Mouse (Mus musculus) ES-Bruce4 (cell line): ENCODE results near the gene Wdr93.

Experiments used
- CTCF ChIP-seq: IDR thresholded peaks from one replicate; pipeline ENCODE4 v1.8.1; 2011; ENCODE audit warnings: low read depth, low read length
- POLR2A ChIP-seq: IDR thresholded peaks from one replicate; pipeline ENCODE4 v1.8.1; 2011; ENCODE audit warnings: low read length; ENCODE audit not compliant: insufficient read depth

DNA sequence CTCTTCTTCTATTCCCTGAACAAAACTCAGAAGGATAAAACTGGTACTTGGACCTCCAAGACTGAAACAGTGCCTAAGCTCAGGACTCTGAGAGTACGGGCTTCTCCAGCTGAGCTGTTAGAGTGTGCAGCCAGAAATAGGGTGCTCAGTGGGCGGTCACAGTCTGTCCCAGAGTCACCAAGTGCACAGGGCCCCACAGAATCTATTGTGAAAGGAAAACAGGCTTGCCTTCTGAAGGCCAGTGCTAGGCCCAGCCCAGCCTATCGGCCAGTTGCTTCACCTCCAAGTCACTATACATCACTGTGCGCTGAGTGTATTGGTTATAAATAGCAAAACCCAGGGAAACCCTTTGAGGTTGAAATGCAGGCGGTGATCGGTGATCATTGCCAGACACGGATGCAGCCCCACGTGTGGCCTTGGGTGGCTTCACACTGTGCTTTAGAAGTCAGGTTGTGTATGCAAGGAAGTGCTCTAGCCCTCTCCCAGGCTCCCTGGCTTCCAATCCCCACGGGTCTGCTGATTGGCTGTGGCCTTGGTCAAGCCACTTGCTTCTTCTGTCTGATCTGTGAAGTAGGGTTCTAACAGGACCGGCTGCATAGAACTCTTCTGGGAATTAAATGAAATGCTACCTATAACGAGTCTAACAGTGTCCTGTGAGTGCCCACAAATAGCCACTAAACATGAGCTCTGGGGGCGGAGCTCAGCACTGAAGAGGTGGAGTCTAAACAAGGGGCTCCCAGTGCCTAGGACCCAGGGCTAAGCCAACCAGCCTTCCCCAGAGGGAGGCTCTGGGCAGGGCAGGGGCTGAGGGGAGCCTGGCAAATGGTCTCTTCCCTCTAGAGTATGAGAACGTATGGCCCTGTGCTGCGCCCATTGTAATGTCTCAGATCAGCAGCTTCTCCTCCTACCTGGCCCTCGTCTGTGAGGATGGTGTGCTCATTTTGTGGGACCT, 28.9 kb downstream of the Wdr93 start:
- TF ChIP-seq CTCF: no peak
- no peak for TF ChIP-seq POLR2A
